Mouse (Mus musculus) hindbrain, embryonic 10.5 days (tissue): Measurements from ENCODE around the gene Cacna2d3. TPM values are rescaled to one million over a fixed set of nuclear protein-coding genes. Genes with fewer than 3 reads are reported as not detected.

ENCODE experiments used
- DNase-seq: peaks from one replicate; pipeline ENCODE4 v3.0.0-alpha.2; 2017; ENCODE audit warnings: low spot score
- H3K27ac ChIP-seq: fragments of 300-500 bp; sonication (generic); 2 replicates; pipeline ENCODE4 v1.5.1; 2016; ENCODE audit warnings: mild to moderate bottlenecking, moderate library complexity
- H3K27me3 ChIP-seq: fragments of 300-500 bp; sonication (generic); 2 replicates; pipeline ENCODE4 v1.6.1; 2016; ENCODE audit warnings: mild to moderate bottlenecking; ENCODE audit not compliant: poor library complexity, insufficient read depth, severe bottlenecking
- H3K36me3 ChIP-seq: fragments of 300-500 bp; sonication (generic); 2 replicates; pipeline ENCODE4 v1.6.1; 2016; ENCODE audit warnings: mild to moderate bottlenecking, moderate library complexity
- H3K4me1 ChIP-seq: fragments of 300-500 bp; sonication (generic); replicated peaks from 2 replicates; pipeline ENCODE4 v1.6.1; 2016; ENCODE audit warnings: mild to moderate bottlenecking
- H3K4me3 ChIP-seq: fragments of 300-500 bp; sonication (generic); 2 replicates; pipeline ENCODE4 v1.5.1; 2016; ENCODE audit warnings: mild to moderate bottlenecking, moderate library complexity
- H3K9me3 ChIP-seq: fragments of 300-500 bp; sonication (generic); 2 replicates; pipeline ENCODE4 v1.6.1; 2016; ENCODE audit warnings: mild to moderate bottlenecking, moderate library complexity
- WGBS: fragments of 180-500 bp; shearing (Covaris S2); methylation state at CpG from one replicate; pipeline ENCODE4 v1.1.7; 2016; 5-methylcytosine and 5-hydroxymethylcytosine counted together
- polyA plus RNA-seq: library from polyadenylated mRNA; unstranded; fragments of >200 nt; fragmentation: Nextera tagmentation; extraction: Ambion mirVana; gene quantifications from 2 replicates; pipeline ENCODE4 v1.2.1, GENCODE M21; 2016

Gene Cacna2d3
- polyA plus RNA-seq, 1 experiment from 2014 or later, result 12.6 TPM

DNA sequence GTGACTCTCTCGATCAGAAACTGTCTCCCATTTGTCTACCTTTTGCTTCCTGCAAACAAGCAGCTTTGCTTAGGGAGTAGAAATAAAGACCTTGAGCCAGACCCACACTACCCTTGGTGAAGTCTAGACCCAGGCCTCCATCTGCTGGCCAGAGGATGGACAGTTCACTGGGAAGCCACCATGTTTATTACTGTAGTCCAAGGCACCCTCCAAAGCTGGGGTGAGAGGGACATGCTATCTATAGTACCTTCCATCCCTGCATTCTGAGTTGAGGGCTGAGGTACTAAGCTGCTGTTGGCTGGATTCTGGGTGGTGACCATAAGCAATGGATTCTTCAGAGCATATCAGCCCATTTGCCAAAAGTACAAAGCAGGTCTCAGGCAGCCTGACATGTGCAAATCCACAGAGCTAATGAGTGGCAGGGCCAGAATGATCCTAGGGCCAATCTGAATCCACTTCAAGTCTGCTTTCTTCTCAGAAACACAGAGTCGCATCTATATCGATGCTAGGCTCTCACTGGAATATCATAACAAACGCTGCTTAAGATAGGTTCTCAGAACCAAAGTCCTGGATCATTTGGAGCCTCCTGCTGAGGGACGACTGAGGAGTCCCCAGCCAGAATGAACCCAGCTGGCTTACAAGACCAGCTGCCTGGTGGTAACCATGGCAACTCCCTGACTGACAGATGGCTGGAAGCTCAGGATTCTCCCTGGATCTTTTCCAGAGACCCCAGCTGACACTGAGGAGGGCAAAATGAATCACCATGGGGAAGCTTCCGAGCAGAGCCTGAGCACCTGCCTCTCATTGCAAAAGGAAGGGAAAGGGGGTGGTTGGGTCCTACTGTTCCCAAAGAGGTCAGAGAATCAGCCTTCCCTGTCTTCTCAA, 763.3 kb downstream of the Cacna2d3 start:
- no peaks in the 10 kb centered on the region for H3K9me3 ChIP-seq
- H3K4me1 ChIP-seq, result peaks cover 60% of the 10 kb centered on the region
- no peaks in the 10 kb centered on the region for H3K36me3 ChIP-seq
- peak overlapping the region; percentile 86 for H3K27ac ChIP-seq
- peak; percentile 87 for DNase-seq
- peaks cover 3% of the 10 kb centered on the region; the same call in 1 of the 2 replicates for H3K27me3 ChIP-seq
- WGBS, result 15% methylated on average over 6 of the region's 6 CpGs
- H3K4me3 ChIP-seq, result no peak overlapping the region

DNA sequence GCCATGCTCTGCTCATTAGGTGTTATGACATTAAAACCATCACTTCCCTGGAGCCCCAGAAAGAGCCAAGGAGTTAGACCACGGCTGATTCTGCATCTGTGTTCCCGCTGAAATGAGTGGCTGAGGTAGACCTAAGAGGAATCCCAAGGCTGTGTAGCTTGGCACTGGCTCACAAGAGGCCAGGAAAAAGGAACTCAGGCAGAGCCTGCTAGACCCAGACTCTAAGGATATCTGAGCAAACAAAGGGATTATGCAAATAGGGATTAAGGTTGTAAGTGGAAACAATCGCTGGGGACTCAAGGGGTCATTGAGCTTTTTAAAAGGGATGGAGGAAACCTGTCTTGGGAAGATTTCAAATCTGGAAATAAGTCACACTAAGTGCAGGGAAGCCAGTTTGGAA, 766.5 kb downstream of the Cacna2d3 start:
- peak; percentile 11 for DNase-seq
- WGBS, result 5% methylated on average over 3 of the region's 3 CpGs
- peaks cover 3% of the 10 kb centered on the region; the same call in 1 of the 2 replicates for H3K27me3 ChIP-seq
- peak overlapping the region; percentile 77 for H3K27ac ChIP-seq
- no peaks in the 10 kb centered on the region for H3K36me3 ChIP-seq
- no peak overlapping the region for H3K4me3 ChIP-seq
- H3K4me1 ChIP-seq, result peaks cover 64% of the 10 kb centered on the region
- no peaks in the 10 kb centered on the region for H3K9me3 ChIP-seq

DNA sequence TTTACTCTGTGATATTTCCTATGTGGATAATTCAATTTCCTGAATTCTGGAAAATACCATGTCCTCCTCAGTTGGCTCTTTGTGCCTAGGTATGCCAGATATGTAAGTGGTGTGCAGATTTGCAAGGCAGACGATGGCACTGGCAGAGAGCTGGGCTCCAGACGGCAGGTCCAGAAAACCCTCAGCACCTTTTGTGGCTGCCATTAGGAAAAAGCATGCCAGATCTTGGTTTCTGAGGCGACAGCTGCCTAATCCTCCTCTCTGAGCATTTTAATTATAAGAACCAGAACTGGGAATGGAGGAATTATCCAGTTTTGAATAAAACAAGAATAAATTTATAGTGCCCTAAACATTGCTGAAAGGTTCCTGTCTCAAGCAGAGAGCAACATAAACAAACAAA, 767.1 kb downstream of the Cacna2d3 start:
- no peaks in the 10 kb centered on the region for H3K9me3 ChIP-seq
- no peaks in the 10 kb centered on the region for H3K36me3 ChIP-seq
- no peak for DNase-seq
- H3K27ac ChIP-seq, result peak overlapping the region; percentile 77
- peaks cover 3% of the 10 kb centered on the region; the same call in 1 of the 2 replicates for H3K27me3 ChIP-seq
- peaks cover 59% of the 10 kb centered on the region for H3K4me1 ChIP-seq
- H3K4me3 ChIP-seq, result no peak overlapping the region
- WGBS, result 32% methylated on average over 3 of the region's 3 CpGs

DNA sequence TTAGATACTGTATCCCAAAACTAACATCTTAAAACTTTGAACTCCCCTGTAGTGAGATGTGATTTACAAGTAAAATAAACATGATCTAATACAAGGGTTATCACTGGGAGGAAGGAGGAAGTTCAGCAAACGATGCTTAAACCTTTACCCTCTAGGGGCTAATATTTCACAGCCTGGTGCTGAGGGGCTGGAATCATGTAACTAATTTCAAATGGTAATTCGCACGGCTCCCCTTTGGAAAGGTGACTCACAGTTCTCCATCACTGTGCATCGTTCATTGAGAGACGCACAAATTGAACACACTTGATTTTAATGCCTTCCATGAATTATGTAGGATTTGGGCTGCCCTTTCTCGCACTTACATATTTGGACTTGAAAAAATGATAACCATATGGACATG, 767.6 kb downstream of the Cacna2d3 start:
- DNase-seq, result no peak
- H3K27me3 ChIP-seq, result peaks cover 3% of the 10 kb centered on the region; the same call in 1 of the 2 replicates
- H3K4me1 ChIP-seq, result peaks cover 54% of the 10 kb centered on the region
- 55% methylated on average over 6 of the region's 6 CpGs for WGBS
- H3K36me3 ChIP-seq, result no peaks in the 10 kb centered on the region
- no peak overlapping the region for H3K27ac ChIP-seq
- H3K9me3 ChIP-seq, result no peaks in the 10 kb centered on the region
- no peak overlapping the region for H3K4me3 ChIP-seq

DNA sequence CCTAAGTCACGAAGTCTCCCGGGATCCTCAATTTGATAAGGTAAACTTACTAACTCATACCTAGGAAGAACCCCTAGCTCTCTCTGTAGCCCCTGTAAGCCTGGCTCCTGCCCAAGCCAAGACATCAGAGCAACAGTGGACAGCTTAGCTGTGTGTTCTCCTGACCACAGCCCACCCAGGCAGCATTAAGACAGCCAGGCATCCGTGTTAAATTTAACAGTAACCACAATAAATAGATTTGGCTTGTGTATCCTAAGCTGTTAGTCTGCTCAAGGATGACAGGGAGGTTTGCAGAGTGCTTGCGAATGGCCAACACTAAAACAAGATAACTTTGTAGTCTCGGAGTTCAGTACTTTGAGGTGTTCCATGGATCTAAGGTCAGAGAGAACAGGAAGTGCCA, 768.3 kb downstream of the Cacna2d3 start:
- Histone ChIP-seq H3K36me3 (no peaks in the 10 kb centered on the region), H3K9me3 (no peaks in the 10 kb centered on the region), H3K27ac (no peak overlapping the region), H3K4me3 (no peak overlapping the region), H3K4me1 (peaks cover 47% of the 10 kb centered on the region), H3K27me3 (peaks cover 3% of the 10 kb centered on the region; the same call in 1 of the 2 replicates)
- WGBS, result 77% methylated on average over 5 of the region's 5 CpGs
- DNase-seq, result no peak

DNA sequence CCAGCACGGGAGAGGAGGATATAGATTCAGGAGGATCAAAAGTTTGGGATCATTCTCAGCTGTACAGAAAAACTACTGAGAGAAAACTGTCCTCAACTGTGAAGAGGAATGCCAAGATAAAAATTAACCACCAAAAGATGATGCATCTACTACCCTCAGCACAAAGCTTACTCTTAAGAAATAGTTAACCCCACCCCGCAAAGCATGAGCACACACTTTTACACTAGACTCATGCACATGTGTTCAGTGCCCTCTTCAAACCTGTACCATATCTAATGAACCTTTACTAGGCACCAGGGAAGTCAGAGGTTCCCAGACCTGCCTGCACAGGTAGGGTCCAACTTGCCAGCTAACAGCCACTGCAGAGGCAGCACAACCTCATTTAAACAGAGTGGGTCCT, 771.2 kb downstream of the Cacna2d3 start:
- H3K27me3 ChIP-seq, result no peaks in the 10 kb centered on the region
- no peak overlapping the region for H3K4me3 ChIP-seq
- 92% methylated on average over 2 of the region's 2 CpGs for WGBS
- DNase-seq, result no peak
- H3K27ac ChIP-seq, result no peak overlapping the region
- no peaks in the 10 kb centered on the region for H3K9me3 ChIP-seq
- H3K36me3 ChIP-seq, result no peaks in the 10 kb centered on the region
- peaks cover 33% of the 10 kb centered on the region for H3K4me1 ChIP-seq

DNA sequence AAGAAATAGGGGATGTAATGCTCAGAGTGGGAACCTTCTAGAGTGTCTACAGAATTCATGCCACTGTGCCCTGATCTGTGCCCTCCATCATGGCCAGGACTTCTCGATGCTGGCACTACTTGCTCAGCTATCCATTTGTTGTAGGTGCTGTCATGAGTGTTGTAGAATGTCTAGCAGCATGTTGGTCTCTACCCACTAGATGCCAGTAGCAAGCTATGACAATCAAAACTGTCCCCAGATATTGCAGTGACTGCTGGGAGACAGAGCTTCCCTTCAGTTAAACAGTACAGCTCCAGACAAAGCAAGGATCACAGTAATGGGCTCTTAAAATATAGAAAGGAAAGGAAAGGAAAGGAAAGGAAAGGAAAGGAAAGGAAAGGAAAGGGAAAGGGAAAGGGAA, 771.9 kb downstream of the Cacna2d3 start:
- no peak overlapping the region for H3K27ac ChIP-seq
- no peak for DNase-seq
- 90% methylated on average over 1 of the region's 1 CpGs for WGBS

DNA sequence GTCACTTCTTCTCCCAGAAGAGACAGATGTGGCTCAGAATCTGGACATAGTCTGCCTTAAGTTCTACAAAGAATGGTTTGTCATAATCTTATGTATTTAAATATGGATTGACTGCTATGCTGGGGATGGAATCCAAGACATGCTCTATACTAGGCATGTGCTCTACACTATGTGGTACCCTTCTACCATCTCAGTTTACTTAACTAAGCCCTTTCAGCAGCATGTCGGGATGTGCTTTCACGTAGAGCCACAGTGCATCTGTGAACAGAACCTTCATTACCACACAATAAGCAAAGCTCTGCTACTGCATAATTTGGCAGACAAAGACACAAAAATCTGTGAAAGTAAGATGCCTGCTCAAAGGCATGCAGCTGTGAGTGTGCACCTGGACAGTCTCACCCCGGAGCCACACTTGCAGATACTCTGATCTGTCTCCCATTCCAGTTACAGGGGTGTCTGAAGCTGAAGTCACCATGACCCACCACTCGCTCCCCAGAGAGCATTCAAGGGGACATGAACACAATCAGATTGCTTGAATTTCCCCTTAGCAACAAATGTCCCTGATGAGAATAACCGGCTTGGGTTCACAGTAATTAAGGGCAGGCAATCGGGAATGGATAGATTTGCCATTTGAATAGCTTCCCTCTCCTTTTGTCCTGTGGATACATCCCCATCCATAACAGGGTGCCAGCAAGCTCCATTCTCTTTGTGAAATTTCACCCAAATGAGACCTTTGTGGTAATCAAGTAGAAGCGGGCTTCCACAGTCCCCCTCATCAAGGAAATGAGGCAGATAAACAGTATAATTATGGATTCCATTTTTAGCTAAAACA, 773.4 kb downstream of the Cacna2d3 start:
- Histone ChIP-seq H3K27ac (no peak overlapping the region), H3K4me3 (no peak overlapping the region), H3K27me3 (no peaks in the 10 kb centered on the region), H3K4me1 (peaks cover 10% of the 10 kb centered on the region; the same call in 1 of the 2 replicates), H3K9me3 (no peaks in the 10 kb centered on the region), H3K36me3 (no peaks in the 10 kb centered on the region)
- DNase-seq, result no peak
- 74% methylated on average over 7 of the region's 7 CpGs for WGBS

More for the DNA sequence above, 771.9 kb downstream of the Cacna2d3 start:
- Histone ChIP-seq H3K4me1 (peaks cover 26% of the 10 kb centered on the region), H3K27me3 (no peaks in the 10 kb centered on the region), H3K36me3 (no peaks in the 10 kb centered on the region), H3K4me3 (no peak overlapping the region), H3K9me3 (no peaks in the 10 kb centered on the region)

DNA sequence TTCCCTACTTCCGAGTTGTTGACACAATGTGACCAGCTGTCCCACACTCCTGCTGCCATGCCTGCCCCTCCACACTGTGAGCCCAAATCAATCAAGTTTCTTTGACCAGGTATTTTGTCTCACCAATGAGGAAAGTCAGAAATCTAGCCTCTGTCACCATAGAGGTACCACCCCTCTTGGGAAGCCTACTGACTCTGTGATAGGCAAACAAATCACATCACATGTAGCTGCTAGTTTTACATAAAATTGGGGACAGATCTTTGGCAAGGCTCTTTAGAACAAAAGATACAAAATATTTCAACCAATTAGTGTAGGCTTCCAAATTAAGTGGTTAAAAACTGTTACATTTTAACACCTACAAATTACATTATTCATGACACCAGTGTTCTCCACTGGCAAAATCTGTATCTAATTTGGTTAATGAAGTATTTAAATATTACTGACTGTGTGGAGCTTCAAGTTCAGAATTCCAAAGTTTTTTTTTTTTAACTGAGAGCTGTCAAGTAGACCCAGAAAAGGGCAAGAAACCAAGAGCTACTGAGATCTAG, 788.8 kb downstream of the Cacna2d3 start:
- Histone ChIP-seq H3K4me1 (no peaks in the 10 kb centered on the region), H3K27ac (no peak overlapping the region), H3K27me3 (no peaks in the 10 kb centered on the region), H3K36me3 (no peaks in the 10 kb centered on the region), H3K9me3 (no peaks in the 10 kb centered on the region), H3K4me3 (no peak overlapping the region)
- DNase-seq, result no peak
- WGBS, result 85% methylated on average over 1 of the region's 1 CpGs

DNA sequence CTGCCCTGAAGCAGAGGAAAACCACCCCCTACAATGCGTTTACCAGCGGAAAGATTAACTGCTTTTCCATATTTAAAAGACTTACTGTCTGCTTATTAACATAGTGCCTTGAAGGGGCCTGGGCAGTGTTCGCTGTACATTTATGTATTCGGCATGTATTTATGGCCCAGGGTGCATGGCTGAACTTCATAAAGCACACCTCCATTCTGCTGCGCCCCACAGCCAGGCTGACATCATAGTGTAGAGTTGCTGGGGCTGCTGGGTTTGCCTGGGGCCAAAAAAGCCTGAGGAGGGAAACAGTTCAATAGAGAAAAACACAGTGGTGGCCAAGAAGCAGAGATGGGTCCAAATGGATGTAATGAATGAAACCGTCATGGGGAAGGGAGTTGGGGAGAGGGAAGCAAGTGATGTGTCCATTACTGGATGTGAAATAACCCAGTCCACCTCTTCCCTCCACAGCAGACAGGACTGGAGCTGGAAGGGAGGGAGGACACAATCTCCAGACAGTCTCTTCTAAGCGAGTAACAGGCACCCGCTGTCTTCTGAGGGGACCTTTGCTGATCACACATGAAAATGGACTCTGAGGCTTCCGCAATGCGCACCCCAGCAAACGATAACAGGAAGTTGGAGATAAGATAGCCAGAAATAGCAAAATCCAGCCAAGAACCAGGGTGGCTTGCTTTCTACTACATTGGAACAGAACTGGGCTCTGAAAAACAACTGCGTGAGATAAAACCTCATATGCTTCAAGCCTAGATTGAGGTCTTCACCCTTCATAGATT, 798.3 kb downstream of the Cacna2d3 start:
- H3K27ac ChIP-seq, result no peak overlapping the region
- H3K36me3 ChIP-seq, result no peaks in the 10 kb centered on the region
- no peaks in the 10 kb centered on the region for H3K27me3 ChIP-seq
- H3K4me1 ChIP-seq, result no peaks in the 10 kb centered on the region
- no peaks in the 10 kb centered on the region for H3K9me3 ChIP-seq
- 92% methylated on average over 12 of the region's 12 CpGs for WGBS
- no peak for DNase-seq
- H3K4me3 ChIP-seq, result no peak overlapping the region

DNA sequence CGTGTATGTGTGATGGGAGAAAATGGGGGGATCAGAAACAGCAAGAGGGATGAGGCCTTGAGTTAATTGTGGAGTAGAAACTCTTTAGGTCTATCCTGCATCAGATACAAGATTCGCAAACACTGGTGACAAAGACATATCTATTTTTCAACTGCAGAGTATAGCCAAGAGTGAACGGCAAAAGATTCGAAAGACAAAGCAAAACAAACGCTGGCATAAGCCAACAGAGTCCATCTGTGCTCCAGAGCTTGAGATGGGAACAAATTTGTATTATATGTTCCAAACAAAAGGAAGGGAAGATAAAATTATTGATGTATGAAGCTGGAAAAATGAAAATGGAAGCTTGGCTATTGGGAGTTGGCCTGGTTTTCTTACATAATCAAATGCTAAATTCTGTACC, 802.8 kb downstream of the Cacna2d3 start:
- DNase-seq, result no peak
- H3K36me3 ChIP-seq, result no peaks in the 10 kb centered on the region
- H3K4me3 ChIP-seq, result no peak overlapping the region
- no peaks in the 10 kb centered on the region for H3K9me3 ChIP-seq
- no peaks in the 10 kb centered on the region for H3K27me3 ChIP-seq
- WGBS, result 89% methylated on average over 5 of the region's 5 CpGs
- no peak overlapping the region for H3K27ac ChIP-seq
- H3K4me1 ChIP-seq, result peaks cover 5% of the 10 kb centered on the region; the same call in 1 of the 2 replicates

DNA sequence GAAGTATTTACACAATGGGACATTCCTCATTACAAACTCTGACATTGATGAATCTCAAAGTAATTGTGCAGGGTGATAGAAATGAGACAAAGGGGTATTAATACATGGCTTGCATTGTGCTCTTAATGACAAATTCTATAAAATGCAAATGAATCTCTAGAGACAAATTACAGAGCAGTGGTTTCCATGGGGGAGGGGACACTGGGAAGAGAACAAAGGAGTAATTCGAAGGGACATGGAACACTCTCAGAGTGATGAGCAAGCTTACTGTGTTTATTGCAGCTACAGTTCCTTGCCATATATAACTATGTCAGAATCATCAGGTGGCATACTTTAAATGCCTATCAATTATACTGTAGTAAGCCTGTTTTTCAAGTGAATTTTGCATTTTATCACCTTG, 806.7 kb downstream of the Cacna2d3 start:
- peaks cover 5% of the 10 kb centered on the region; the same call in 1 of the 2 replicates for H3K4me1 ChIP-seq
- no peaks in the 10 kb centered on the region for H3K36me3 ChIP-seq
- WGBS, result 69% methylated on average over 1 of the region's 1 CpGs
- no peak overlapping the region for H3K27ac ChIP-seq
- no peak for DNase-seq
- H3K4me3 ChIP-seq, result no peak overlapping the region
- no peaks in the 10 kb centered on the region for H3K27me3 ChIP-seq
- H3K9me3 ChIP-seq, result no peaks in the 10 kb centered on the region
